Mouse (Mus musculus): ENCODE results near the gene Mybpc2. TPM values are rescaled to one million over a fixed set of nuclear protein-coding genes. Genes with fewer than 3 reads are reported as not detected.

The Mybpc2 gene
- not detected for total RNA-seq (2021)

GRCm38 (mm10) chr7:44524502-44524901 lies at the start of gene Mybpc2:
Mybpc2 (minus strand) TSS chr7:44524656.
- intact Hi-C loops (cut with DNase I) = loop anchor here (5.0 kb wide), 1 partner anchor 38 kb away; no protein-coding TSS in a partner anchor
- DNase-seq (ENCODE audit: low spot score in 2 of 2) = no peak

GRCm38 (mm10) chr7:44572956-44573484 lies 48.6 kb upstream of the Mybpc2 start:
- DNase-seq (ENCODE audit: low spot score in 2 of 2) = no peak
- intact Hi-C loops (cut with DNase I) = no loop called here

DNA sequence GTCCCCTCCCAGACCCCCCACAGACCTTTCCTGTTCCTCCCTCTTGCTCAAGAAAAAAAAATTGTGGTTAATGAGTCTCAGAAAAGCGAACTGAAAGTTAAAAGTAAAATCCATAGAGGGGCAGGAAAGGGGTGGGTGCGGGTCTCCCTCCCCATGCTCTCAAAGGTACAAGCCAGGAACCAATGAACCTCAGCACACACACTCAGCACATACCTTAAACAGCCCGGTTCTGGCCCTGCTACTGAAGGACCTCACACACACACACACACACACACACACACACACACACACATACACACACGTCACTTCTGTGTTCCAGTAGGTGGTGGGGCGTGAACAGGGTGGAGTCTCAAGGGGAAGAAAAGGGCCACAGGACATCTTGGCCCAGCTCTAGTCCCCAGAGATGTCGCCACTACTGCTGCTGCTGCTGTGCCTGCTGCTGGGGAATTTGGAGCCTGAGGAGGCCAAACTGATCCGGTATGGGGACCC lies 47.8 kb upstream of the Mybpc2 start, which contains the start of gene Napsa:
TSS of gene Napsa (plus strand) at position 168 of the 489 bp plus-strand sequence.
- no peak for DNase-seq (ENCODE audit: low spot score in 2 of 2)
- intact Hi-C loops (cut with DNase I) = no loop called here

- intact Hi-C loops (cut with DNase I) = no loop called here
- DNase-seq (ENCODE audit: low spot score in 2 of 2) = no peak
Observed at GRCm38 (mm10) chr7:44571811-44572210, 47.4 kb upstream of the Mybpc2 start.

GRCm38 (mm10) chr7:44570989-44571388 lies 46.5 kb upstream of the Mybpc2 start:
- intact Hi-C loops (cut with DNase I) = no loop called here
- no peak for DNase-seq (ENCODE audit: low spot score in 2 of 2)

DNA sequence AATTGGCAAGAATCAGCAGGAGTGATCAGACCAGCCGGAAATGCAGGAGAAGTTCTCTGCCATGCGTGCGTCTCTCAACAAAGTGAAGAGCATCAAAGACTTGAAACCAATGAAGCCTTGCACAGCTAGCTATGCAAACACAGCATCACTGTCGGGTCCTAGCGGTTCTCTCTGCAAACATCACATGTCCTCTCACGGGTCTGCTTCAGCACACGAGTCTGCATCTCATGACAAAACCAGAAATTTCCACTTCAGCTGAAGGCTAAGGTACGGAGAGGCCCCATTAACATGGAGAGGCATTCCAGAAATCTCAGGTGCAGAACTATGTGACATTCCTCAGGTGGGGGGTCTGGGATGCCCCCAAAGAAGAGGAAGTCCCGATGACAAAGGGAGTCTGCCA lies 44.3 kb upstream of the Mybpc2 start:
- DNase-seq (ENCODE audit: low spot score in 2 of 2) = no peak
- intact Hi-C loops (cut with DNase I) = no loop called here

- no peak for DNase-seq (ENCODE audit: low spot score in 2 of 2)
- intact Hi-C loops (cut with DNase I) = no loop called here
Observed at GRCm38 (mm10) chr7:44565414-44565813, 41.0 kb upstream of the Mybpc2 start.

DNA sequence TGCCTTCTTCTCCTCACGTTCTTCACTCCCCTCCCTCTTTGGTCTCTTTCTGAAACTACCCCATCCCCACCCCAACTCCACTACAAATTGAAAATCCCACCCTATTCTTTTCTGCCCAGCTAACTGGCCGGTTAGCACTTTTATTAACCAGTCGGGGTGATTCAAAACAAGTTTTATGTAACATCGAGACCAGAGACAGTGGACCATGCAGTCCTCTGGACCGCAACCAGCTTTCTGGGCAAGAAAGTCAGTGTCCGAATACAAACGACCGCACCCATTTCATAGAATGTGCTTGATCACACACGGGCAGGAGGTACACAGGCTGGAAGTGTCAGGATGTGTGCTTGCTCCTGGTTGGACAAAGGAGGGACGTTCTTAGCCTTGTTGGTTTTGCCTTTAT lies 40.0 kb upstream of the Mybpc2 start:
- intact Hi-C loops (cut with DNase I) = loop anchor here (5.0 kb wide), 2 partner anchors 42 to 83 kb away; partner anchors contain the start of gene Mybpc2
- no peak for DNase-seq (ENCODE audit: low spot score in 2 of 2)

GRCm38 (mm10) chr7:44563284-44563683 lies 38.8 kb upstream of the Mybpc2 start:
- intact Hi-C loops (cut with DNase I) = loop anchor here (5.0 kb wide), 2 partner anchors 41 to 84 kb away; partner anchors contain the start of gene Mybpc2
- DNase-seq (ENCODE audit: low spot score in 2 of 2) = no peak

GRCm38 (mm10) chr7:44560435-44561400 lies 36.3 kb upstream of the Mybpc2 start:
- intact Hi-C loops (cut with DNase I) = loop anchor here (2.0 to 5.0 kb wide), 3 partner anchors 38 to 87 kb away; partner anchors contain the start of gene Mybpc2
- peak; percentile 75 to 82 for DNase-seq (ENCODE audit: low spot score in 2 of 2)

DNA sequence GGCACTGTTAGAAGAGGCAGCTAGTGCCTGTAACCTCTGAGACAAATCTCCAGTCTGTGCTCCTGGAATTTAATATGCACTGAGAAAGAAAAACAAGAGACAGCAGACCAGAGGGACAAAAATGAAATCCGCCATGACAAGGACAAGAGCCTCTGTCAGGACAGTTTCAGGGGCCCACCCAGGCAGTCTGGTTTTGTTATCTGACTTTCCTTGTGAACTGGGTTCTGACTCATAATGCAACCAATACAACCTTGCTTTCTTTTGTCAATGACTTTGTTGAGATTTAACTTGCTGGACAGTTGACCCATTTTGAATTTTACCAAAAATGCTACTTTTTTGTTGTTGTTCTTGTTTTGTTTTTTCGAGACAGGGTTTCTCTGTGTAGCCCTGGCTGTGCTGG lies 33.2 kb upstream of the Mybpc2 start:
- DNase-seq (ENCODE audit: low spot score in 2 of 2) = no peak
- intact Hi-C loops (cut with DNase I) = no loop called here

DNA sequence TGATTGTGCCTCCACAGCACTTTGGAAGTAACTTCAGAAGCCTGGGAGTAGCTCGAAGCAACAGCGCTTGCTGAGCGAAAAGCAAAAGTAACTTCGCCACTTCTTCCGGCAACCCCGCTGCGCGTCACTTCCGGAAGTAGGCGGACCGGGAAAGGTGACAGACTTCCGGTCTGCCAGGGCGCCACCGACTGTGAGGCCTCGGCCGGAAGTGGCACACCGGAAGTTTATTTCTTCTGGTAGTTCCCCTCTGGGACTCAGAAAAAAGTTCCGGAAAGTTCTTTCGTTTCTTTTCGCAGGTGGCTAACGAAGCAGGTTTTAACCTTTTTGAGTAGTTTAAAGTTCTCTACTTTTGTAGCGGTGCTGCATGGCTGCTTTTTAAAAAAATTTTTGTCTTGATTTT lies 29.4 kb upstream of the Mybpc2 start, which contains the start of gene Nr1h2:
TSS of gene Nr1h2 (minus strand) at position 126 of the 400 bp plus-strand sequence.
- peak; percentile 95 to 98 for DNase-seq (ENCODE audit: low spot score in 2 of 2)
- intact Hi-C loops (cut with DNase I) = no loop called here

DNA sequence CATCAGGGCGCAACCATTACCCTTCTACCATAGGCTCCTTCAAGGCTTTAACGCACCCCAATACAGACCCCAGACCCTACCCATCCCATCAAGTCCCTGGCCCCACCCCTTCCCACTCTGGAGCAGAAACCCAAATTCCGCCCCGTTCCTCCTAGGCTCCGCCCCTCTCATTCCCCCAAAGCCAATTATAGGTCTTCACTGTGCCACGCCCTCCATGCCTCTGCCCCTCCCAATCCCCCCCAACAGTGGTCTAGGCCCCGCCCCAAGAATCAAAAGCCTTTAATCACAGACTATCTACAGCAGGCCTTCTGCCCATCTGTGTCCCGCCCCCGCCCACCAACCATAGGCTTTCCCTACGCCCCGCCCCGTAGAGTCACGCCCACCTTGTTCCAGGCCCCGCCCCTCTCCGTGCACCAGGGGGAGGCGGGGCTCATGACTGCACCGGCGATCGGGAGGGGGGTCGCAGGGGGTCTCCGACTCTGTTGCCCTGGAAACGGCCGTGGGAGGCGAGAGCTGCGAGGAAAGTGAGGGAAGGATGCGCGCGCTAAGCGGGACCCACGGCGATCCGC lies 28.8 kb upstream of the Mybpc2 start:
- intact Hi-C loops (cut with DNase I) = no loop called here
- DNase-seq (ENCODE audit: low spot score in 2 of 2) = peak in 1 of 2 experiments; percentile 47

GRCm38 (mm10) chr7:44552141-44552908 lies 27.9 kb upstream of the Mybpc2 start:
- intact Hi-C loops (cut with DNase I) = no loop called here
- no peak for DNase-seq (ENCODE audit: low spot score in 2 of 2)

- no peak for DNase-seq (ENCODE audit: low spot score in 2 of 2)
- intact Hi-C loops (cut with DNase I) = no loop called here
Observed at GRCm38 (mm10) chr7:44551731-44552130, 27.3 kb upstream of the Mybpc2 start.

GRCm38 (mm10) chr7:44551301-44551700 lies 26.8 kb upstream of the Mybpc2 start:
- DNase-seq (ENCODE audit: low spot score in 2 of 2) = no peak
- intact Hi-C loops (cut with DNase I) = no loop called here

DNA sequence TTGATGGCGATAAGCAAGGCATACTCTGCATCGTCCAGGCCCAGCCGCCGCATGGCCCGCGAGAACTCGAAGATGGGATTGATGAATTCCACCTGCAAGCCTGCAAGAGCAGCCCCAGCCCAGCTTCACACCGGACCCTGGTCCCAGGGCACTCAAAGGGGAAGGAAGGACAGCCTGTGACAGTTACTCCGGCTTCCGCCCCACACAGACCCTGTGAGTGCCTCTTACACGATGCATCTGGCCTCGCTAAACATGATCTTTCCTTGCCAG lies 25.9 kb upstream of the Mybpc2 start:
- intact Hi-C loops (cut with DNase I) = no loop called here
- DNase-seq (ENCODE audit: low spot score in 2 of 2) = no peak

DNA sequence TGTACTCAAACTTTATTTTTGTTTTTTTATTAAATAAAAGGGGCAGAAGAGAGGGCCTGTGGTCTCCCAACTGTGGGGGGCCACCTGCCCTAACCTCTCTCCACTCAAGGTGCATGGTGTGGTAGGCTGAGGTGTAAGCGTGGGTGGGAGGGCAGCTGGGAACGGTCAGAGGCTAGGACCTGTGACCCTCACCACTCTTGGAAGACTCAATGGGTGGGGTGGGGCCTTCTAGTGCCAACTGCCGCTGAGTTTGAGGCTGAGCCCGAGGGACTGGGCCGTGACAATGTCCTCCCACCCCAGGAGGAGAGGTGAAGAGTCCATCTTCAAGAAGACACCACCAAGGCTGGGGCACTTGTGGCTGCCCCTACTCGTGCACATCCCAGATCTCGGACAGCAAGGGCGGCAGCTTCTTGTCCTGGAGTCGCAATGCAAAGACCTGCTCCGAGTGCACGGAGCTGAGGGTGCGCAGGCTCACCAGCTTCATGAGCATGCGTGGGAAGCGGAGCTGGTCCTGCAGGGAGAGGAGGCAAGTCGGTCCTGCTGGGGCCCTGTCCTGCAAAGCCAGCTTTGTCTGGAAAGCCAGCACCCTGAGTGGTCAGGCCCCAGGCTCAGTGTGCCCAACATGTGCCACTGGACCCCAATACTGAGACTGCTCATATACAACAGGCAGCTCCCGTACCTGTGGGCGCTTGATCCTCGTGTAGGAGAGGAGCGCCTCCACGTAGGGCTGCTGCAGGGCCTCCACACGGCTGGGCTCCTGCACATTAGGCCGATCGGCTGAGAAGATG lies 25.4 kb upstream of the Mybpc2 start:
- intact Hi-C loops (cut with DNase I) = loop anchor here (2.0 to 10.0 kb wide), 2 partner anchors 53 to 285 kb away; partner anchors contain the start of genes Emc10, Fam71e1 and Gm15517
- no peak for DNase-seq (ENCODE audit: low spot score in 2 of 2)
